Mouse (Mus musculus) hindbrain, embryonic 13.5 days (tissue): ENCODE measurements around the gene Ppp2r1b. TPM values are rescaled to one million over a fixed set of nuclear protein-coding genes. Genes with fewer than 3 reads are reported as not detected.

ENCODE experiments used
- ATAC-seq: fragments of 200-750 bp; cut with Nextera tagmentation; 2 replicates; pipeline ENCODE4 v1.8.0; 2017; ENCODE audit warnings: moderate TSS enrichment; ENCODE audit not compliant: low FRiP score
- H3K27ac ChIP-seq: fragments of 300-500 bp; sonication (generic); 2 replicates; pipeline ENCODE4 v1.5.1; 2015; ENCODE audit warnings: inconsistent platforms, mild to moderate bottlenecking, moderate library complexity
- H3K27me3 ChIP-seq: fragments of 300-500 bp; sonication (generic); 2 replicates; pipeline ENCODE4 v1.6.1; 2015; ENCODE audit warnings: mild to moderate bottlenecking, inconsistent platforms
- H3K36me3 ChIP-seq: fragments of 300-500 bp; sonication (generic); 2 replicates; pipeline ENCODE4 v1.6.1; 2015; ENCODE audit warnings: mild to moderate bottlenecking, inconsistent platforms
- H3K4me1 ChIP-seq: fragments of 300-500 bp; sonication (generic); replicated peaks from 2 replicates; pipeline ENCODE4 v1.6.1; 2015; ENCODE audit warnings: inconsistent platforms
- H3K4me2 ChIP-seq: fragments of 300-500 bp; sonication (generic); 2 replicates; pipeline ENCODE4 v1.6.1; 2015; ENCODE audit warnings: inconsistent platforms, mild to moderate bottlenecking, moderate library complexity
- H3K4me3 ChIP-seq: fragments of 300-500 bp; sonication (generic); 2 replicates; pipeline ENCODE4 v1.5.1; 2015; ENCODE audit warnings: mild to moderate bottlenecking, inconsistent platforms
- H3K9ac ChIP-seq: fragments of 300-500 bp; sonication (generic); 2 replicates; pipeline ENCODE4 v1.6.1; 2015; ENCODE audit warnings: mild to moderate bottlenecking, inconsistent platforms
- H3K9me3 ChIP-seq: fragments of 300-500 bp; sonication (generic); 2 replicates; pipeline ENCODE4 v1.6.1; 2016; ENCODE audit warnings: inconsistent platforms
- WGBS: fragments of 180-500 bp; shearing (Covaris S2); methylation state at CpG from one replicate; pipeline ENCODE4 v1.1.7; 2015; 5-methylcytosine and 5-hydroxymethylcytosine counted together
- polyA plus RNA-seq: library from polyadenylated mRNA; unstranded; fragments of >200 nt; fragmentation: Nextera tagmentation; extraction: Ambion mirVana; gene quantifications from 2 replicates; pipeline ENCODE4 v1.2.1, GENCODE M21; 2015

The Ppp2r1b gene
- polyA plus RNA-seq, 1 experiment from 2014 or later = 53.5 TPM

- Histone ChIP-seq H3K4me3 (no peak overlapping the region), H3K9ac (no peak overlapping the region)
These were observed 97.6 kb downstream of the Ppp2r1b start for GRCm38 (mm10) chr9:50942711-50943110.

More at GRCm38 (mm10) chr9:50942711-50943110, 97.6 kb downstream of the Ppp2r1b start:
- H3K36me3 ChIP-seq = no peaks in the 10 kb centered on the region
- H3K4me2 ChIP-seq = no peak overlapping the region
- WGBS = 86% methylated on average over 2 of the region's 2 CpGs
- H3K4me1 ChIP-seq = no peaks in the 10 kb centered on the region
- no peak overlapping the region for H3K27ac ChIP-seq
- H3K27me3 ChIP-seq = no peaks in the 10 kb centered on the region
- peaks cover 4% of the 10 kb centered on the region; the same call in 1 of the 2 replicates for H3K9me3 ChIP-seq
- no peak for ATAC-seq

Other genes starting within 250 kb of the Ppp2r1b start
- gene Sdhd, start 241.5 kb upstream of the Ppp2r1b start, polyA plus RNA-seq = 221 and 228 TPM in 2 replicates
- gene Timm8b, start 241.4 kb upstream of the Ppp2r1b start, polyA plus RNA-seq = 373 and 382 TPM in 2 replicates
- 5.7 and 7.5 TPM in 2 replicates for gene Pih1d2, start 228.0 kb upstream of the Ppp2r1b start, polyA plus RNA-seq
- 24.5 and 25.9 TPM in 2 replicates for gene Nkapd1, start 227.8 kb upstream of the Ppp2r1b start, polyA plus RNA-seq
- 45.0 and 46.3 TPM in 2 replicates for gene Dlat, start 185.5 kb upstream of the Ppp2r1b start, polyA plus RNA-seq
- gene Dixdc1, start 105.8 kb upstream of the Ppp2r1b start, polyA plus RNA-seq = 35.0 and 36.4 TPM in 2 replicates
- 1.1 and 1.9 TPM in 2 replicates for gene 2310030G06Rik, start 98.8 kb upstream of the Ppp2r1b start, polyA plus RNA-seq
- 10.7 and 11.3 TPM in 2 replicates for gene Cryab, start 94.0 kb upstream of the Ppp2r1b start, polyA plus RNA-seq
- 1.3 and 1.7 TPM in 2 replicates for gene Hspb2, start 92.9 kb upstream of the Ppp2r1b start, polyA plus RNA-seq
- gene Fdxacb1, start 77.1 kb upstream of the Ppp2r1b start, polyA plus RNA-seq = 11.5 and 12.3 TPM in 2 replicates
- gene Alg9, start 70.3 kb upstream of the Ppp2r1b start, polyA plus RNA-seq = 47.2 and 53.7 TPM in 2 replicates
- 60.4 and 64.6 TPM in 2 replicates for gene 1110032A03Rik, start 69.8 kb upstream of the Ppp2r1b start, polyA plus RNA-seq
- gene Sik2, start 163.8 kb downstream of the Ppp2r1b start, polyA plus RNA-seq = 14.3 and 14.9 TPM in 2 replicates
- gene Btg4, start 215.6 kb downstream of the Ppp2r1b start, polyA plus RNA-seq = not detected in 2 replicates
- gene Layn, start 231.8 kb downstream of the Ppp2r1b start, polyA plus RNA-seq = 2.0 and 2.1 TPM in 2 replicates